Mouse (Mus musculus) embryonic facial prominence, embryonic 10.5 days (tissue): Measurements from ENCODE around the gene Cd300ld4. TPM values are rescaled to one million over a fixed set of nuclear protein-coding genes. Genes with fewer than 3 reads are reported as not detected.
"Not testable (repeated sequence)": the region's sequence is repeated elsewhere in the genome, so short reads cannot be mapped to it uniquely, and the experiment has no call there.

Experiments used
- DNase-seq: peaks from one replicate; pipeline ENCODE4 v3.0.0-alpha.2; 2017; ENCODE audit warnings: low spot score
- H3K27ac ChIP-seq: fragments of 300-500 bp; sonication (generic); replicated peaks from 2 replicates; pipeline ENCODE4 v1.5.1; 2016; ENCODE audit warnings: mild to moderate bottlenecking
- H3K27me3 ChIP-seq: fragments of 300-500 bp; sonication (generic); replicated peaks from 2 replicates; pipeline ENCODE4 v1.6.1; 2016; ENCODE audit warnings: low read depth, mild to moderate bottlenecking; ENCODE audit not compliant: poor library complexity, severe bottlenecking
- H3K36me3 ChIP-seq: fragments of 300-500 bp; sonication (generic); replicated peaks from 2 replicates; pipeline ENCODE4 v1.6.1; 2016; ENCODE audit warnings: mild to moderate bottlenecking, moderate library complexity
- H3K4me1 ChIP-seq: fragments of 300-500 bp; sonication (generic); 2 replicates; pipeline ENCODE4 v1.6.1; 2016
- H3K4me3 ChIP-seq: fragments of 300-500 bp; sonication (generic); 2 replicates; pipeline ENCODE4 v1.5.1; 2016; ENCODE audit warnings: mild to moderate bottlenecking, moderate library complexity
- H3K9me3 ChIP-seq: fragments of 300-500 bp; sonication (generic); 2 replicates; pipeline ENCODE4 v1.6.1; 2016; ENCODE audit warnings: mild to moderate bottlenecking
- WGBS: fragments of 180-500 bp; shearing (Covaris S2); methylation state at CpG from one replicate; pipeline ENCODE4 v1.1.7; 2016; 5-methylcytosine and 5-hydroxymethylcytosine counted together
- polyA plus RNA-seq: library from polyadenylated mRNA; unstranded; fragments of >200 nt; fragmentation: Nextera tagmentation; extraction: Ambion mirVana; gene quantifications from 2 replicates; pipeline ENCODE4 v1.2.1, GENCODE M21; 2016

Cd300ld4 gene
- not detected in 2 replicates for polyA plus RNA-seq

- H3K36me3 ChIP-seq, H3K4me3 ChIP-seq, DNase-seq, H3K27ac ChIP-seq, H3K27me3 ChIP-seq, H3K9me3 ChIP-seq, H3K4me1 ChIP-seq: not testable (repeated sequence)
- no CpG with 5 or more reads among the region's 6 CpGs for WGBS
Measured at GRCm38 (mm10) chr11:115026912-115027311, at the start of gene Cd300ld4. TSS of gene Cd300ld4 (minus strand) at chr11:115027012.

GRCm38 (mm10) chr11:115075859-115076258 lies 49.0 kb upstream of the Cd300ld4 start:
- no peaks in the 10 kb centered on the region for H3K36me3 ChIP-seq
- 79% methylated on average over 5 of the region's 5 CpGs for WGBS

DNA sequence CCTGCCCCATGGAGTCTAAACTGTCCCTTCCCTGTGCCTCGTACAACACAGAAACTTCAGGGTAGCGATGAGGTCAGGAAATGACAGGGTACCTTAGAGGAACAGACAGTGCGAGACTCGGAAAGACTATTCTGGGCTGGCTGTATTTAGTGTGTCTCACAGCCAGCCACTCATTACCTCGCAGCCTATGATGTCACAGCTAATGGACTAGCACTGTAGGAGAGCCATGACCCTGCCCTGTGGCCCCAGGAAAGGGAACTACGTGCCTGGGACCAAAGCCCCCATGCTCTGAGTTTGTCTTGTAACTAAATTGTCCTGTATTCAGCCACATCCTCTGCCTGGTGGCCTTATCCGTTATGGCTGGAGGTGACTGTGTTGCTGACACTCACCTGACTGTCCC lies 48.6 kb upstream of the Cd300ld4 start:
- no peaks in the 10 kb centered on the region for H3K36me3 ChIP-seq
- H3K4me3 ChIP-seq = no peak overlapping the region
- H3K4me1 ChIP-seq = peaks cover 21% of the 10 kb centered on the region
- peaks cover 20% of the 10 kb centered on the region for H3K27me3 ChIP-seq
- no peak for DNase-seq
- no peaks in the 10 kb centered on the region for H3K9me3 ChIP-seq
- 81% methylated on average over 7 of the region's 7 CpGs for WGBS
- no peak overlapping the region for H3K27ac ChIP-seq

More at GRCm38 (mm10) chr11:115075859-115076258, 49.0 kb upstream of the Cd300ld4 start:
- no peak overlapping the region for H3K4me3 ChIP-seq
- DNase-seq = no peak
- no peak overlapping the region for H3K27ac ChIP-seq
- H3K27me3 ChIP-seq = peaks cover 15% of the 10 kb centered on the region
- H3K4me1 ChIP-seq = peaks cover 20% of the 10 kb centered on the region
- H3K9me3 ChIP-seq = no peaks in the 10 kb centered on the region

- no peak overlapping the region for H3K4me3 ChIP-seq
- no peaks in the 10 kb centered on the region for H3K9me3 ChIP-seq
- DNase-seq = no peak
- 72% methylated on average over 5 of the region's 5 CpGs for WGBS
- no peaks in the 10 kb centered on the region for H3K36me3 ChIP-seq
- no peak overlapping the region; the same call in 1 of the 2 replicates for H3K27ac ChIP-seq
- peaks cover 34% of the 10 kb centered on the region for H3K27me3 ChIP-seq
- peaks cover 21% of the 10 kb centered on the region for H3K4me1 ChIP-seq
Measured at GRCm38 (mm10) chr11:115073002-115073401, 46.2 kb upstream of the Cd300ld4 start.

- H3K4me3 ChIP-seq = peak overlapping the region; percentile 33
- peak overlapping the region; percentile 66 for H3K27ac ChIP-seq
- WGBS = 22% methylated on average over 14 of the region's 14 CpGs
Measured at GRCm38 (mm10) chr11:115071631-115072294, 45.0 kb upstream of the Cd300ld4 start.

GRCm38 (mm10) chr11:115071015-115071551 lies 44.3 kb upstream of the Cd300ld4 start:
- Histone ChIP-seq H3K9me3 (no peaks in the 10 kb centered on the region), H3K27ac (peak overlapping the region; percentile 66), H3K4me1 (peaks cover 21% of the 10 kb centered on the region), H3K27me3 (peaks cover 35% of the 10 kb centered on the region), H3K36me3 (no peaks in the 10 kb centered on the region), H3K4me3 (peak overlapping the region; percentile 33)
- 10% methylated on average over 9 of the region's 9 CpGs for WGBS
- DNase-seq = peak; percentile 28

More at GRCm38 (mm10) chr11:115071631-115072294, 45.0 kb upstream of the Cd300ld4 start:
- Histone ChIP-seq H3K9me3 (no peaks in the 10 kb centered on the region), H3K36me3 (no peaks in the 10 kb centered on the region), H3K27me3 (peaks cover 35% of the 10 kb centered on the region), H3K4me1 (peaks cover 21% of the 10 kb centered on the region)
- peak; percentile 32 for DNase-seq

DNA sequence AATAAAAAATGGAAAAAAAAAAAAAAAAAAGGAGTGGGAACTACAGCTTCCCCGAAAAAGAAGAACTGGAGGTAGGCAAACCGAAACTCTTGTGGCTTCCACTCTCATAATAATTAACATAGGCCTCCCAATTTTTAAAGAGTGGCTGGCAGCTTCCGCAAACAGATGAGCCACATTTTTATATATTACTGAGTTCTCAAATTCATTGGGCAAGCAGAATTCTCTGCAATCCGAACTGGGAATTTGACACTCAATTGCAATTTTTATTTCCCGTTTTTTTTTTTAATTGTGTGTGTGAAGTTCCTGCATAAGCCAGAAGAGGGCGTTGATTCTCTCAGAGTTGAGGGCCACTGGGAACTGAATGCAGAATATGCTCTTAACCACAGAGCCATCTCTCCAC lies 40.0 kb upstream of the Cd300ld4 start:
- Histone ChIP-seq H3K4me1 (peaks cover 11% of the 10 kb centered on the region), H3K27me3 (peaks cover 25% of the 10 kb centered on the region), H3K4me3 (no peak overlapping the region), H3K27ac (no peak overlapping the region), H3K36me3 (no peaks in the 10 kb centered on the region), H3K9me3 (no peaks in the 10 kb centered on the region)
- DNase-seq = no peak
- 71% methylated on average over 6 of the region's 6 CpGs for WGBS

DNA sequence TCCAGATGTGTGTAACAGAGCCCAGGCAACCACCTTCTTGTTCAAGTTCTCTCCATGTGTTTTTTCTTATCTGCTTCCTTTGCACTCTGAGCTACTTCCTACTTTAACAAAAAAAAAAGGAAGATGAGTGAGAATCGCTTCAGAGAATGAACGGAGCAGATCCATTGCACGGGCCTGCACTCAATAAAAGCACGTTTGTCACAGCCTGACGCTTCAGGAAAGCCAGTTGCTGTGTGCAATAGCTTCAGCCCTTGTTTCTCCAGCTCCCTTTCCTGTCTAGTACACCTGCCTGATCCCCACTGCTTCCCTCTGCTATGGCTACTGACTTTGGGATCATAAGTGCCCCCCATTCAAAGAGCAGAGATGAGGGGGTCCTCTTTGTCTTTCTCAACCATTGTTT lies 35.3 kb upstream of the Cd300ld4 start, which contains the start of gene Cd300e:
Gene Cd300e, minus strand, starts transcription at position 101 of the 400 bp plus-strand sequence.
- no peak within 1 kb of the TSS for H3K27ac ChIP-seq
- no peak for DNase-seq
- no peaks in the 10 kb centered on the region; the same call in 1 of the 2 replicates for H3K4me1 ChIP-seq
- no peak within 1 kb of the TSS for H3K4me3 ChIP-seq
- WGBS = 47% methylated on average over 5 of the region's 5 CpGs
- H3K9me3 ChIP-seq = no peaks in the 10 kb centered on the region
- H3K36me3 ChIP-seq = no peaks in the 10 kb centered on the region
- 0 out of 2 replicates have a peak, but pooled peaks cover 4% of the 10 kb centered on the region for H3K27me3 ChIP-seq

GRCm38 (mm10) chr11:115059797-115060196 lies 33.0 kb upstream of the Cd300ld4 start:
- DNase-seq = no peak
- no peak overlapping the region for H3K27ac ChIP-seq
- 0 out of 2 replicates have a peak, but pooled peaks cover 4% of the 10 kb centered on the region for H3K27me3 ChIP-seq
- no peaks in the 10 kb centered on the region for H3K36me3 ChIP-seq
- no peak overlapping the region for H3K4me3 ChIP-seq
- WGBS = 84% methylated on average over 2 of the region's 2 CpGs
- no peaks in the 10 kb centered on the region; the same call in 1 of the 2 replicates for H3K4me1 ChIP-seq
- no peaks in the 10 kb centered on the region for H3K9me3 ChIP-seq

- H3K27me3 ChIP-seq = 0 out of 2 replicates have a peak, but pooled peaks cover 2% of the 10 kb centered on the region
- DNase-seq = no peak
- WGBS = 77% methylated on average over 4 of the region's 4 CpGs
Measured at GRCm38 (mm10) chr11:115058701-115059100, 31.9 kb upstream of the Cd300ld4 start.

DNA sequence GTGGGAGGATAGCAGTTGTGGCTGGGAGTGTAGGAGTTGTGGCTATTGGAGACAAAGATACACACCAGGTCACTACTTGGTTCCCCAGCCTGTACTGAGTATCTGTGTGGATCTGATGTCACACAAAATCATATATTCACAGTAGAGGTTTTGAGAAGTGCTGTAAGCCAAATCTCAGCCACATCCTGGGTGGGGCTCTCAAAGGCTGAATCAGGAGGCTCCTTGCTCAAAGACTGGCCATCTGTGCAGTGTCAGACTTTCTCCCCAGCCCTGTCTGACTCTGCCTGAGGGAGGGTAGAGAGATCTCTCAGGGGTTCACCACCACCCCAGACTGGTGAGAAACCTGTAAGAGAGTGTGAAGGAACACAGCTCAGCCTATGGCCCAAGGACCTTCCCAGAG lies 27.7 kb upstream of the Cd300ld4 start:
- no peaks in the 10 kb centered on the region for H3K9me3 ChIP-seq
- H3K36me3 ChIP-seq = no peaks in the 10 kb centered on the region
- DNase-seq = no peak
- no peaks in the 10 kb centered on the region for H3K4me1 ChIP-seq
- H3K4me3 ChIP-seq = no peak overlapping the region
- H3K27ac ChIP-seq = no peak overlapping the region
- H3K27me3 ChIP-seq = no peaks in the 10 kb centered on the region

More at GRCm38 (mm10) chr11:115058701-115059100, 31.9 kb upstream of the Cd300ld4 start:
- no peak overlapping the region for H3K4me3 ChIP-seq
- H3K4me1 ChIP-seq = no peaks in the 10 kb centered on the region; the same call in 1 of the 2 replicates
- H3K36me3 ChIP-seq = no peaks in the 10 kb centered on the region
- no peaks in the 10 kb centered on the region for H3K9me3 ChIP-seq
- H3K27ac ChIP-seq = no peak overlapping the region

DNA sequence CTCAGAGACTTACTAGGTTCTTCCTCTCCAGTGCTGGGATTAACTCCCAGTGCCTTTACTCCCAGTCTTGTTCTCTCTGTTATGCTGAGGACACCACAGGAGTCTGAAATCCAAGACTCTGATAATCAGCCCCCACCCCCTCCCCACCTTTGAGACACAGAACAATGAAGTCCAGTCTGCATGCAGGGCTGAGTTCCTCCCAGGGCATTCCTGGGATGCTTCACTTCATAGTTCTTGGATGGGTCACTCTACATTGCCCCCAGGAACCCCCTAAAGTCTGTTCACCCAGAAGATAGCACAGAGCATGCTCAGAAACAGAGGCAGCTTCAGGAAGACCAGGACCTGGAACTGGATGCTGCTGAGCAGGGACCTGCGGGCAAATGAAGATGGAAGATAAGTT lies 26.2 kb upstream of the Cd300ld4 start:
- Histone ChIP-seq H3K27ac (no peak overlapping the region), H3K9me3 (no peaks in the 10 kb centered on the region), H3K4me1 (no peaks in the 10 kb centered on the region), H3K36me3 (no peaks in the 10 kb centered on the region), H3K27me3 (no peaks in the 10 kb centered on the region), H3K4me3 (no peak overlapping the region)
- DNase-seq = no peak
- WGBS = 95% methylated on average over 1 of the region's 1 CpGs

DNA sequence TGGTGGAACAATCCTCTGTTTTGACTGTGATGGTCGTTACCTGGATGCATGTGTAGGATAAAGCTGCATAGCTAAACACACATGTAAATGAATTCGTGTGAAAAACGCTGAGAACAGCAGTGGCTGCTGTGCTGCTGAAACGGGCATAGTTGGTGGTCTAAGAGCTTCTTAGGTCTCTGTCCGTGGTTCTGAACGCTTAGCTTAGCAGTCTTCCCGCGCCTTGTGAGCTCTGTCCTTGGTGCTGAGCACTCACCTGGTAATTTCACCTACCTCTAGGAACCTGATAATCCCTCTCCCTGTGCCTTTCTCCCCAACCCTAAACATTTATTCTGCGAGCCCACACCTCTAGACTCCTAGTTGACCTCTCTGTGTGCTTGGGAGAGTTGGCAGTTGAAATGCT lies 25.4 kb upstream of the Cd300ld4 start:
- H3K27me3 ChIP-seq = no peaks in the 10 kb centered on the region
- 3% methylated on average over 9 of the region's 9 CpGs for WGBS
- no peak overlapping the region for H3K4me3 ChIP-seq
- H3K4me1 ChIP-seq = no peaks in the 10 kb centered on the region
- DNase-seq = peak; percentile 76
- no peaks in the 10 kb centered on the region for H3K36me3 ChIP-seq
- no peak overlapping the region for H3K27ac ChIP-seq
- no peaks in the 10 kb centered on the region for H3K9me3 ChIP-seq
